Mouse (Mus musculus) common myeloid progenitor, adult 5-6 weeks (primary cell): ENCODE measurements around the gene Sh3bp2. TPM values are rescaled to one million over a fixed set of nuclear protein-coding genes. Genes with fewer than 3 reads are reported as not detected.
A peak's percentile ranks its signal among the peaks of the same experiment; 100 is the strongest.

ENCODE experiments used
- ATAC-seq: replicated peaks from 2 replicates; pipeline ENCODE4 v1.8.0; 2016; ENCODE audit warnings: low read depth, mild to moderate bottlenecking, moderate TSS enrichment, inconsistent platforms; ENCODE audit not compliant: poor library complexity, severe bottlenecking
- total RNA-seq: library from RNA; stranded (forward); fragments of 200-1000, 187-1606 nt; gene quantifications from 2 replicates; pipeline ENCODE4 v1.2.3, GENCODE M21; 2017

Sh3bp2 gene
- total RNA-seq, result 9.9 and 10.2 TPM in 2 replicates

DNA sequence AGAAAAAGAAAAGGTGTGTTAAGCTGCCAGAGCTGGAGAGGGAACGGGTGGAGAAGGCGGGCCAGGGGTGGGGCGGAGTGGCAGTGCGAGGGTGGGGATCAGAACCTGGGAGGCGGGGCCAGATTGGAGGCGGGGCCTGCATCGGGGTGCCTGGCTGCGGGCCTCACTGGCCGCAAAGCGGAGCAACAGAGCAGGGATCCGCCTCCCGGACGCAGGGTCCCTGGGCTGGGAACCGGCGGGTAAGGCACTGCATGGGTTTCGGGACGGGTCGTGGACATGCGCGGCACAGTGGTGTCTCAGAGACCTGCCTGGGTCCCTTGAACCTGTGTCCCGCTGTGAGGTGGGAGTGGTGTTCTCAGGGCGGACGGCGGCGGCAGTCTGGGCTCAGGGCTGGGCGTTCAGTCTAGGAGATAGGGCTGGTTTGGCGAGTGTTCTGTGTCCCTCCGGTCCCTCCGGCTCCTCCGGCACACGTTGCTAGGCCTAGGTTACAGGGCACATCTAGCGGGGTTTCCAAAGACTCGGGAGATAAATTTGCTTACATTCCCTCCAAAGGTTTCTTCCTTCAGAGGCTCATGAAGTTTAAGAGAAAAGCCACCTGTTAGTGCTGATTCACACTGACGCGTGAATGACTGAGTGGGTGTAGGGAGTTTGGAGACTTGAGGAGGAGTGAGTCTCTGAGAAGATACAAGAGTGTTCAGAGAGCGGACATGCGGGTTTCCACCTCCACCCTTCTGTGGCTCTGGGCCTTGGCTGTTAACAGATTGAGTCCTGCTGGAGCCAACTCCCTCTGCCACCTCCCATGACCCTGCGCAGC, at the start of gene Sh3bp2:
Gene Sh3bp2 (plus strand): TSS at position 176 of the 814 bp plus-strand sequence.
- peak; percentile 90 for ATAC-seq

DNA sequence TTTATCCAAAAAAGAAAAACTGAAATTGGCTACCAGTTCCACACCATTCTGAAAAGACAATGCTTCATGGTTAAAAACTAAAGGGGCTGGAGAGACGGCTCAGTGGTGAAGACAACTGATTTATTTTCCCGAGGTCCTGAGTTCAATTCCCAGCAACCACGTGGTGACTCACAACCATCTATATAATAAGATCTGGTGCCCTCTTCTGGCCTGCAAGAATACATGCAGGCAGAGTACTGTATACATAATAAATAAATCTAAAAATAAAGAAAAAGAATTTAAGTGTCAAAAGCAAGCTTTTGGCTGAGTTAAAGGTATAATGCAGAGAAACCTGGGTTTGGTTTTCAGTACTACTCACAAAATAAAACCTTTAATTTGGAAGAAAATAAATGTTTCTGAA, 44.7 kb upstream of the Sh3bp2 start:
- no peak for ATAC-seq

DNA sequence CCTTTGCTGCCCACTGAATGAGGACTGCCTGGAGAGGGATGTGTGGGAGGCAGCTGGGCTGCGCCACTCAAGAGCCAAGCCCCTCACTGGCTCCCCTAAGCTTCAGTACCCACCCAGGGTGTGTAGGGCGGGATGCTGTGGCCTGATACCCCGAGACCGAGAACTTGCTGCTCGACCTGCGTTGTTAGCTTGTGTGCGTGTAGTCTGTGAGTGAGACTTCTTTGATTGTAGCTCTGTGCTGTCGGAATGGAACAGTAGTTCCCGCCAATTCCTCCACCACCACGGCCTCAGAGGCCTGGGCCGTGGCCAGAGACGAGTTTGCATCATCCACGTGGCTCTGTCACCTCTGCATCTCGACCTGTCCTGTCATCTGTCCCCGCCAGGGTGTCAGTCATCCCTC, 39.9 kb upstream of the Sh3bp2 start:
- no peak for ATAC-seq

DNA sequence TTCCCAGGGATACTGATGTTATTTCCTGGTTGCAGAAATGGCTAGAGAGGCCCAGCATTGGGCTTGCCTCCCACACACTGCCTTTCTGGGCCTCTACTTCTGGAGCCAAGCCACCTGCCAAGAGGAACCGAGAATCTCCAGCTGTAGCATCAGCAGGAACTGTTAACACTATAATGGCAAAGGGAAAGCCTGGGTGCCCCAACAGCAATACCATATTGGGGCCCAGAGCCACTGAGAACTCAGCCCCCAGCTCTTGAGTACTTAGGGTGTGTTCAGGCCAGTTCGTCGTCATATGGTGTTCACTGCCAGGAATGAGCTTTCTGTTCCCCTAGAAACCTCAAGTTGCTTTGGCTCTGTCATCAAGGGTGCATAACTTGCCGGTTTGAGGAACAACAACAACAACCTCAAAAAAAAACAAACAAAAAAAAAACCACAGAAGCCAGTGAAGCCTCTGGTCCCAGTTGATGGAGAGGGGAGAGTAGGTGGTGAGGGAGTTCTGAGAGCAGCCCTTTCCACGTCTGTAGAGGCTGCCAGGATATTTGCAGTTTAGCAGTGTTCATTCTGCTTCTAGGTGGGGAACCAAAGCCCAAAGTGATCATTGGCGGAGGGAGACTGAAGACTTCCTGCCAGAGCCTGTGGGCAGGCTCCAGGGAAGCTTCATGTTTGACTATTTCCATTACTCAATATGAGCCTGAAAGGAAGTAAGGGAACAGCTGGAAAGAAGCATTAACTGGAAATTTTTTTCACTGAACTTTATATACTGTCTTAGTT, 38.1 kb upstream of the Sh3bp2 start:
- ATAC-seq, result no peak

DNA sequence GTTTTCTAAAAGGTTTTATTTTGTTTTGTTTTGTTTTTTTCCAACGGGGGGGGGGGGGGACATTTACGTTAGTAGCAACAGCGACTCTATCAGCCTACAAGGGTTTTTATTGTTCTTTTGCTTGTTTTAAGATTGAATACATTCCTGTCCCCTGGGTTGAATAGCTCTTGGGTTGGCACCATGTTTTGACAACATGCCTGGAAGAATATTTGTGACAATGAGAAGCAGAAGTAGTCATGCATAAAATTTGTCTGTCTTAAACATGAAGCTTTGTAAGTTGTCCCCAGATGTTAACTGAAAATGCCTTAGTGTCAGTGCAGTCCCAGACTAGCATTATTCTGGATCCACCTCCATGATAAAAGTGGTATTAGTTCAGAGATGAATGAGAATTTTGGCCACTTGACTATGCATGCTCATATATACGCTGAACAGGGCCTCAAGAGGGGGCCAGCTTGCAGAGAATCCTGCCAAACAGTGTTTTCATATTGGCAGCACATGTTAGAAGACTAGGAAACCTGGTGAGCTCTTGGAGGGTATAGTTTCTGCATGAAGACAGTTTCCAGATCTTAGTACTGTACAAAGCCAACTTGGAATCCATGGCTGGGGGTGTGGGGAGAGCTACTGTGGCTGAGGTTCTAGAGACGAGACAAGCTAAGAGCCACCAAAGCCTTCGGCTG, 36.8 kb upstream of the Sh3bp2 start:
- no peak for ATAC-seq

DNA sequence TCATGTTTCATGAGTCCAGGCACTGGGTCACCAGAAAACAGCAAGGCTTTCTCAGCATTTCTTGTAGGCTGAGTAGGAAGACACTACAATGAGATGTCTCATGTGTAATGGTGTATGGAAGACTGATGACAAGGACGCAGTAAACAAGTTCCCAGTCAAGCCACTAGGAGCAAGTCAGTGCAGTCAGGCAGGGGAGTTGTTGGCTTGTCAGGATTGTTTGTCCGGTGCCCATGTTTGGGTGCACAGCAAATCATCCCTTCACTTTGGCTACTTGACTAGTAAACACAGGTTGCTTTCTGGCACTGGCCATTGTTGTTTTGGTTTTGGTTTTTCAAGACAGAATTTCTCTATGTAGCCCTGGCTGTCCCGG, 36.2 kb upstream of the Sh3bp2 start:
- 0 out of 2 replicates have a peak, but pooled peaks have one; percentile 25 for ATAC-seq

DNA sequence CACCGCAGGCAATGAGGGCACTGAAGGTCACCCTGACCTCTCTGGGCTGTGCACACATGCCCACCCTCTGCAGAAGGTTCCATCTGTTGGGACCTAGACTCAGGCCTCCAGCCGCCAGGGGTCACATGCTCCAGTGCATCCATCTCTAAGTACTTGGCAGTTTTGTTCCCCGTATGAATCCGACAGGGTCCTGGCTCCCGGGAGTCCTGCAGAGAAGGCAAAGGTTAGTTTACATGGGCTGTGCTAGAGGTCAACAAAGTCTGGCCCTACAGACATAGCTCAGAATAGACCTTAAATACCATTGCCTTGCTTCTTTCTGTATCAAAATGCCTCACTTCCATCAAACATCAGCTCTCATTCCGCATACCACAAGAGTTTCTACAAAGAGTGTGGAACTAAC, 28.9 kb upstream of the Sh3bp2 start:
- no peak for ATAC-seq

DNA sequence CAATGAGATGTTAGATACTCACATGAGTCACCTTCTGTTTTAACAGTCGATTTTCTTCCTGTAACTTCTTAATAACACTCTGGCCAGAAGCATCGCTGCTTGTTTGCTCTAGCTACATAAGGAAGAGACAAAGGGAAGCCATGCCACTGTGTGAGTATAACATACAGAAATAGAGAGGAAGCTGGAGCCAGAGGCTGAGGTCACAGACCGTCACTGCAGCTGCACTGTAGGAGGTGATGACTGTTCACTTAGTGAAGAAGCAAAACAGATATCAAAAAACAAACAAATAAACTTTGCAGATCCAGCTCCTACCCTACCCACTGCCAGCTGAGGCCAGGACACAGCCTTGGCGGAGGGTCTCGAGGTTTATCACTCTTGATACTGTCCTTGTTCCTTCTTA, 24.8 kb upstream of the Sh3bp2 start:
- no peak for ATAC-seq

DNA sequence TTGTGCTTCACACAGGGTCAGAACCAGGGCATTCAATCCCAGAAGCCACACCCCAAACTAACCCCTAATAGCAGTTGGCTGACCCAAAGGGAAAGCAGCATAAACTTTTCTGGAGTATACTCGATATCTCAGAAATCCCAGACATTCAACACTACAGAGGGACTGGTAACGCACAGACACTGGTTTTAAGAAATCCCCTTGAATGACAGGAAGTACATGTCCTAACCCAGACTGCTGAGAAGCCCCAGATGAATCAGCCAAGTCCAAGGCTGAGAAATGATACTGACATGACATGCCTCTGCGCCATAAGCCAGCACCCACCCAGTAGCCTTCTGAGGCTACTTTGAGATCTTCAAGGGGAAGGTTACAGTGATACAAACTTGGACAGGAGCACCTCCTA, 24.1 kb upstream of the Sh3bp2 start:
- no peak for ATAC-seq

DNA sequence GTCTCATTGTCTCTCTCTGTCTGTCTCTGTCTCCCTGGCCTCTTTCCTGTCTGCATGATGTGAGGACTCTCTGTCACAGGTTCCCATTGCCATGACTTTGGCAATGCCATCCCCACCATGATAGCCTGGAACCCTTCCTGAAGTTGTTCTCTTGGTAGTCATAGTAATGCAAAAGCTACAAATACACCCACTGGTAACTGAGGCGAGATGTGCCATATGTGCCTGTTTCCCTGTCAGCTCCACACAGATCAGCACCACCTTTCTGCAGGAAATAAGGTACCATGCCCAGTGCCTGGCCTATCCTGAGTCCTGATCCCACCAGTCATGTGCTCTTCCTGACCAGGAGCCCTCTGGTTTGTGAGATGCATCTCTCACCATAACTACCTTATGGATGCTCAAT, 23.2 kb upstream of the Sh3bp2 start:
- no peak for ATAC-seq

DNA sequence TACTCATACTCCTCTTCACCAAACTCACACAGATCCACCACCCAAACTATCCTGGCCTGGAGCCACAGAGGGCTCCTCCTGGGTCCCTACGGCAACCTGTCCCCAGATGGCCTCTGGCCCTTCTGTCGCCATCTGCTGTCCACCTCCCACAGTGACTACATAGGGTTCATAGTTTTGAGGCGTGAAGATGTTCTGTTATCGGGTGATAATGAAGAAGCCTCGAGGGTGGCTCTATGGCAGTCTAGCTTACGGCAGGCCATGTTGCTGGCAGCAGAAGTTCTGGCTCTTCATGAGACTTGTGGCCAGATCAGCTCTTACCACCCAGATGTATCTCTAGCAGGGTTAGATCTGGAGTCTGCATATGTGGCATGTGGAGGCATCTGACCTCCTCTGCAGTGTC, 22.8 kb upstream of the Sh3bp2 start:
- ATAC-seq, result no peak

DNA sequence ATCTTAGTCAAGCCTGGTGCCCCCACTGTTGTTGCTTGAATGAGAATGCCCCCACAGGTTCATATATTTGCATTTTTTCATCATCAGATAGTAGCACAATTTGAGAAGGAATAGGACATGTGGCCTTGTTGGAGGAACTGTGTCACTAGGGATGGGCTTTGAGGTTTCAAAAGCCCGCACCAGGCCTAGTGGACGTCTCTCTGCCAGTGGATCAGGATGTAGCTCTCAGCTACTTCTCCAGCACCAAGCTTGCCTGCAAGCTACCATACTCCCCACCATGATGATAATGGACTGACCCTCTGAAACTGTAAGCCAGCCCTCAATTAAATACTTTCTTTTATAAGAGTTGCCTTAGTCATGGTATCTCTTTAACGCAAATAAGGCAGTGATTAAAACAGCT, 13.2 kb upstream of the Sh3bp2 start:
- no peak for ATAC-seq

DNA sequence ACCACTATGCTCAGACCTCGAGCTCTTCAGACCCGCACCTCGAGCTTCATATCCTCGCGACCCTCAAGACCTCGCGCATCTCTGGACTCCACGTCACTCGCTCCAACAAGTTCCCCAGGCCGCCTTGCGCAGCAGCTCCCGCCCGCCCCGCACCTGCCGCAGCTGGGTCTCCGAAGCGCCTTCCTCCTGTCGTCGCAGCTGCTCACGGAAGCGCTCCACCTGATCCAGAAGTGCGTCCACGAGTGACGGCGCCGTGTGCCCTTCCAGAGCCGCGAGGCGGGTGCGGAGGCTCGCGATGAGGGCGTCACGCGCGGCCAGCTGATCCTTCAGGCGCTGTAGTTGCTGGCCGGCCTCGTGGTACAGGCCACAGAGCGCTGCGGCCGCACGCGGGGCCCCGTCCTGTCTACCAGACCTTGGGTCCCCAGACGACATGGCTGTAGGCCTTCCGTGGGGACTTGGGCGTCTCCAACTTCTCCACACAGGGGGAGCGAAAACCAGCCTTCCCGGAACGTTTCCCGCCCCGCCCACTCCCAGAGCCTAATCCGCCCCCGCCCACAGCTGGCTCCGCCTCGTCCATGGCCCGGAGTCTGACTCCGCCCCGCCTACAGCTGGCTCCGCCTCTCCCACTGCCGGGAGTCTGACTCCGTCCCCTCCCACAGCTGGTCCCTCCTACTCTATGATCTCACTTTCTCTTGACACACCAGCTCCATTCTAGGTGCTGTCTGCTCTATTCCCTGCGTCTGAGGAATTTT, 12.0 kb upstream of the Sh3bp2 start, which contains the start of gene Tnip2:
Gene Tnip2 (minus strand): TSS at position 526 of the 752 bp plus-strand sequence.
- ATAC-seq, result peak; percentile 93

DNA sequence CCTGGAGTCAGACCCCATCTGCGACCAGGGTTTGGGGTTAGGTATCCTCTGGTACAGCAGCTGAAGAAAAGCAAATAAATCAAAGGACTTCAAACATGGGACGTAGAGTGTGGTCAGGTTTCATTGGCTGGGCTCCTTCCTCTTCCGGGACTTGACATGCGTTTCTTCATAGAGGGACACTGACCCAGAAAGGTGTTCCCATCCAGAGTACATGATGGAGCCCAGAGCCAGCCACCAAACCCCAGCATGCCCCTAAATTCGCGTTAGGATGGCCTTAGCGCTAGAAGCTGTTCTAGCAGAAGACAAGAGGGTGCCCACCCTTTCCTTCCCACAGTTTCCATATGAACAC, 11.4 kb upstream of the Sh3bp2 start:
- ATAC-seq, result peak; percentile 50

DNA sequence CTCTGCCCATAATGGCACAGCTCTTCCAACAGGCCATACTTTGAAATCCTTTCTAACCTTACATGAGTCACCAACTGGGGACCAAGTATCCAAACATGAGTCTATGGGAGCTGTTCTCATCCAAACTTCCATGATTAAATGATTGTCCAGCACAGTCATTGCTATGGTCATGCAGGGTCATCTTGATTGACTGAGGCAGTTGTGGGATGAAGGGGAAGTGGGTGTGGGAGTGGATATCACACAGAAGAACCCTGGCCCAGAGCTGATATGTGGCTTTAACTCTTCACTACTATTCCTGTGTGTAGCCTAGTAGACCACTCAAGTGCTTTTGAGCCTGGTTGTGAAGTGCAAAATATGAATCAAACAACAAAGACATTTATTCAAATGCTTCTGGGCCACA, 10.5 kb upstream of the Sh3bp2 start:
- ATAC-seq, result no peak

DNA sequence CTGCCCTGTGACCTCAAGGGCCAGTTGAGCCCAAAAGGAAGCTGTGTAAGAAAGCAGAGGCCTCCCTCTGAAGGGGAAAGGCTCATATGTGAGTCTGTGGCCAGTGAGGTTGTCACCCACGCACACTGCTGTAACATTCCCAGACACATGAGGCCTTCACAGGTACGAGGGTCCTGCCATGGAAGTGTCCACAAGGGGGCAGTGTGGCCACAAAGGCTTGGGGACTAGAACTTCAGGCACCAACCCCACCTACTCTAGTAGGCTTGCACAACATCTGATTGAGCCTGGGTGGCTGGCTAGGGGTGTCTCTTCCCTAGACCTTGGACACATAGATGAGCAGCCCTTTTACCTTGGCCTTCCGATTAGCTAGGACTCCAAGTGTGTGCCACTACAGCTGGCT, 7.7 kb upstream of the Sh3bp2 start:
- peak; percentile 49 for ATAC-seq

DNA sequence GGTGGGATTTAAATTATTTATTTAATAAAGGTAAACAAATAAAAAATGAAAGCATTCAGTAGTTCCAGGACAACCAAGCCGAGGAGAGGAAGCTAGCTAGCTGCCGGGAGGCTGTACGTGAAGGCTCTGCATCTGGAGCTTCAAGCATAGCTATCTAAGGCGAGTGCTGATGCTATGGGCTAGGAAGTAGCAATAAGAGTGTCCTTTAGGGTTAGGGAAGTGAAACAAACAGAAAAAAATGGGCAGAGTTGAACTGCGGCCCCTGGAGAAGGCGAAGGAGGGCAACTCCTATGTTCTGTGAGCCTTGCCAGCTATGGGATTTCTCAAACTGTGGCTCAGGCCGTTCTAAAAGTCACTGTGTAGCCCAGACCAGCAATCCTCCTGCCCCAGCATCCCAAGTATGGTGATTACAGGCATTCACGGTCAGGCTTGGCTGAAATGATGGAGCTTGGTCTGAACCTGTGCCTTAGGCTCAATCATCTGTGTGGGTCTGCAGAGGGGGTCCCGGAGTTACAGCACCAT, 6.2 kb upstream of the Sh3bp2 start:
- ATAC-seq, result 0 out of 2 replicates have a peak, but pooled peaks have one; percentile 18

DNA sequence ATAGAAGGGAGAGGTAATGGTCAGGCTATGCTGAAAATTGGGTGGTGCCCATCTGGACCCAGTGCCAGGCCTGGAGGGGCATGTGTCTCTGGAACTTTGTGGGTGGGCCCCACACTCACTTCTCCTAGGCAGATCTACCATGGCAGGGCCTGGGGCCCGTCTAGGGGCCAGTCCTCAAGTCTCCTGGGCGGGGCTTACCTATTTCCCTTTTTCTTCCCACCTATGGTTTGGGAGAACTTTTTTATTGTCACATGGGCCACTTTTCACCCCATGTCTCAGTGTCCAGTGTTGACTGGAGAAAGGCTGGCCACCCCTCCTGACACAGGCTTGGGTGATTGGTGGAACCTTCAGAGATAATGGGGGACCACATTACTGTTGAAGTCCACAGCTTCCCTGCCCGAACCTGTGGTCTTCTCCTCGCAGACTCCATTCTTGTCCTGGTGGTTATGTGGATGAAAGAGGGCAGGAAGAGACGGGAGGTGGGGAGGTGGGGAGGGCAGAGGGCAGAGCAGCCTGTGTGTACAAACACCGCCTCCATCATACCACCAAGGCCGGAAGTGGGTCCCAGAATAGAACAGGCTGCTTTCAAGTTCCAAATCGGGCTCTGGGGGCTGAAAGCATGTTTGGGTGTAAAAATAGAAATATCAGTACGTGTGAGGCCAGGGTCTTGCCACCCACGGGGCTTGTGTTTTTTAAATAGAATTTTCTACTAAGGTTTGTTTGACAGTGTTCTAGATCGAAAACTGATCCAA, 5.0 kb upstream of the Sh3bp2 start:
- ATAC-seq, result peak; percentile 40

DNA sequence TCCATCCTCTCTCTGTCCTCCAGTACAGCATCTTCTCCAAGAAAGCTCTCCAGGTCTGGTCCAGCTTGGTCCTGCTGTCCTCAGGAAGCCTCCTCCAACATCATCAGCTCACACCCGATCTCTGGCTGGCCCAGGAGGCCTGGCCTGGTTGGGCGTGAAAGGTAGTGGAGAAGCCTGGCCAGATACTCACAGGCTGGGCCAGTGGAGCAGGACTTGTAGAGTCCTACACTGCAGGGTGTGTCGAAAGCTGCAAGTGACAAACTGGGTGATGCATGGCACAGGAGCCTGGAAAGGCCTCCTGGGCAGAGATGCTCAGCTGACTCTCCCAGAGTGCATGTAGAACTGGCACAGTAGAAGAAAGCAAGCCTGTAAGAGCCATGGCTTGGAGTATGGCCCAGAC, 4.3 kb upstream of the Sh3bp2 start:
- no peak for ATAC-seq
